Mouse (Mus musculus): ENCODE measurements around the gene Cldn20. TPM values are rescaled to one million over a fixed set of nuclear protein-coding genes. Genes with fewer than 3 reads are reported as not detected.

Gene Cldn20
- total and polyA plus RNA-seq, 3 experiments, result 0.31 to 0.52 TPM; not detected in 1

- TF ChIP-seq MYB (IDR thresholded peaks at IDR 0.05; ENCODE audit: low read depth, low read length), result peak; percentile 74
- TF ChIP-seq JUND (IDR thresholded peaks at IDR 0.05; ENCODE audit: low read depth, low read length), result no peak
- TF ChIP-seq EP300 (IDR thresholded peaks at IDR 0.05; ENCODE audit: low read depth in 1 of 2, low read length in 2 of 2), result peak; percentile 87 to 92
- TF ChIP-seq SIN3A (IDR thresholded peaks at IDR 0.05; ENCODE audit: low read length), result 0 out of 2 replicates have a peak, but pooled peaks have one; percentile 19
- no peak for TF ChIP-seq NRF1 (IDR thresholded peaks at IDR 0.05; ENCODE audit: insufficient read depth, low read depth, low read length, poor library complexity, severe bottlenecking)
- TF ChIP-seq E2F4 (IDR thresholded peaks at IDR 0.05; ENCODE audit: borderline replicate concordance, low read depth, low read length), result no peak
- no peak for TF ChIP-seq RAD21 (IDR thresholded peaks at IDR 0.05; ENCODE audit: low read depth, low read length)
- TF ChIP-seq GABPA (IDR thresholded peaks at IDR 0.05; ENCODE audit: low read depth, low read length), result no peak
- TF ChIP-seq MYC (IDR thresholded peaks at IDR 0.05; ENCODE audit: low read depth, low read length), result no peak
- TF ChIP-seq ETS1 (IDR thresholded peaks at IDR 0.05; ENCODE audit: low read depth, low read length), result peak; percentile 84
- TF ChIP-seq TAL1 (IDR thresholded peaks at IDR 0.05; ENCODE audit: low read length), result peak; percentile 55
- TF ChIP-seq UBTF (IDR thresholded peaks at IDR 0.05; ENCODE audit: borderline replicate concordance, insufficient read depth, low read depth, low read length), result no peak
- no peak for TF ChIP-seq CHD1 (IDR thresholded peaks at IDR 0.05; ENCODE audit: low read depth, low read length)
- TF ChIP-seq HCFC1 (IDR thresholded peaks at IDR 0.05; ENCODE audit: low read depth, low read length), result no peak
- TF ChIP-seq USF2 (IDR thresholded peaks at IDR 0.05; ENCODE audit: borderline replicate concordance in 1 of 2, insufficient read depth in 1 of 2, low read depth in 1 of 2, low read length in 2 of 2), result no peak
- no peak for TF ChIP-seq ZNF384 (IDR thresholded peaks at IDR 0.05; ENCODE audit: low read depth, low read length)
- TF ChIP-seq NELFE (IDR thresholded peaks at IDR 0.05; ENCODE audit: low read depth, low read length), result no peak
- no peak for TF ChIP-seq ZKSCAN1 (IDR thresholded peaks at IDR 0.05; ENCODE audit: low read depth, low read length)
- no peak for TF ChIP-seq CTCF (IDR thresholded peaks at IDR 0.05 in 2 of 3, conservative IDR thresholded peaks at IDR 0.05 in 1 of 3; ENCODE audit: control insufficient read depth in 1 of 3, insufficient read depth in 1 of 3, low read depth in 2 of 3, low read length in 3 of 3, poor library complexity in 1 of 3, severe bottlenecking in 1 of 3)
- no peak for TF ChIP-seq POLR2AphosphoS2 (IDR thresholded peaks at IDR 0.05; ENCODE audit: low read length)
- no peak for TF ChIP-seq USF1 (IDR thresholded peaks at IDR 0.05; ENCODE audit: low read depth, low read length)
- TF ChIP-seq MAFK (IDR thresholded peaks at IDR 0.05; ENCODE audit: borderline replicate concordance, low read depth, low read length), result no peak
Observed at GRCm38 (mm10) chr17:3487721-3488601, 44.4 kb upstream of the Cldn20 start (continued).
